Mouse (Mus musculus): ENCODE results near the gene H2al1i.

GRCm38 (mm10) chrX:11363890-11364289 is 39.4 kb downstream of the H2al1i start:
- TF ChIP-seq CTCF (conservative IDR thresholded peaks at IDR 0.05; ENCODE audit: low read length) (no peak), POU5F1 (IDR thresholded peaks at IDR 0.05; ENCODE audit: borderline replicate concordance, low read length) (no peak)
